Mouse (Mus musculus): ENCODE measurements at regions not wholly inside any gene's neighbourhood (a gene's known extent, or its start where the extent isn't known, plus 50 kb on each side); places are given as distances from the start of the nearest gene placed in this dataset.

DNA sequence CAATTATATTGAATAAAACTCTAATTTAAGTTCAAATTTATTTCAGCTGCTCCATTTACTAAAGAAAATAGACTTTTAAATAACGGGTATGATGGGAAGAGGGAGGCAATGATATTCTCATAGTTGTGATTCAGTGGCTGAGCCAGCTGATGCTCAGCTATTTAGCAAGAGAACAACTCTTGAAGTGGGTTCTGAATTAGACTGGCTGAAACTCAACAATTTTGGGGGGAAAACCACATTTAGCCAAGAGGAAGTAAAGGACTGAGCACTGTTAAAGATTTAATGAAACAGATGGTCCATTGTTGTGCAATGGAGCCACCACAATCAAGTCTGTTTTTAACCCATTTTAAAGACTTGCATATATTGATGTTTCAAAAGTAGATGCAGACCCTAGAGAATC lies 1193.0 kb downstream of the D3Ertd751e start:
- no peak for DNase-seq (ENCODE audit: low spot score)

DNA sequence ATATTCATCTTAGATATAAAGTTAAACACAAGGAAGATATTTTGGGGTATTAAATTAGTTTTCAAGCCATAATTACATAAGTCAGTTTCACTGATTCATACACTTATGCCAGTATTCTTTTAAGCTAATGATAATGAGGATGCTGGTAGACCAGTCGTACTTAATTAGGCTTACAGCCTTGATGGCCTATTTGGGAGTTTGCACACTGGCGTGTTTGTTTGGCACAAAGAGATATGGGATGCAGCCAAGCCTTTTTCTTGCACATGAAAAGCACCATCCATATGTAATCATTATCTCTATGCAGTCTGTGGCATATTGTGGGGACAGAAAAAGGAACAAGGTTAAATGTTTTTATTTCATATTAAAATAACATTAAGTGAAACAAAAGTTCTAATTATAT lies 1234.7 kb downstream of the D3Ertd751e start:
- DNase-seq (ENCODE audit: low spot score): no peak

Measured in embryo, embryonic 10 days (tissue).